Mouse (Mus musculus) bone marrow macrophage, adult 2 months (primary cell): Measurements from ENCODE around the gene Kctd8.

Experiments used
- CTCF ChIP-seq: IDR thresholded peaks from 2 replicates; pipeline ENCODE4 v1.5.1; 2012; ENCODE audit warnings: low read depth, mild to moderate bottlenecking, low read length, moderate library complexity
- POLR2A ChIP-seq: IDR thresholded peaks from 2 replicates; pipeline ENCODE4 v1.6.1; 2012; ENCODE audit warnings: mild to moderate bottlenecking, low read depth, low read length, borderline replicate concordance

- TF ChIP-seq POLR2A (no peak), CTCF (no peak)
Measured at GRCm38 (mm10) chr5:69312611-69313010, 28.9 kb downstream of the Kctd8 start.
